Mouse (Mus musculus) G1E-ER4 (cell line): ENCODE results near the gene Pacrg. TPM values are rescaled to one million over a fixed set of nuclear protein-coding genes. Genes with fewer than 3 reads are reported as not detected.

Experiments used
- GATA1 ChIP-seq: IDR thresholded peaks from one replicate; pipeline ENCODE4 v1.8.0; 2012; ENCODE audit warnings: low read length, inconsistent platforms
- polyA plus RNA-seq: library from polyadenylated mRNA; stranded (reverse); fragments of >175 nt; gene quantifications from 2 replicates; pipeline ENCODE4 v1.2.3, GENCODE M21; 2012

The Pacrg gene
- polyA plus RNA-seq, 1 experiment = not detected

GRCm38 (mm10) chr17:10614696-10615095, 225.4 kb downstream of the Pacrg start:
- TF ChIP-seq GATA1 = no peak

GRCm38 (mm10) chr17:10611626-10612025, 228.5 kb downstream of the Pacrg start:
- TF ChIP-seq GATA1 = no peak

- TF ChIP-seq GATA1 = no peak
These were observed 232.0 kb downstream of the Pacrg start for GRCm38 (mm10) chr17:10608146-10608545.

DNA sequence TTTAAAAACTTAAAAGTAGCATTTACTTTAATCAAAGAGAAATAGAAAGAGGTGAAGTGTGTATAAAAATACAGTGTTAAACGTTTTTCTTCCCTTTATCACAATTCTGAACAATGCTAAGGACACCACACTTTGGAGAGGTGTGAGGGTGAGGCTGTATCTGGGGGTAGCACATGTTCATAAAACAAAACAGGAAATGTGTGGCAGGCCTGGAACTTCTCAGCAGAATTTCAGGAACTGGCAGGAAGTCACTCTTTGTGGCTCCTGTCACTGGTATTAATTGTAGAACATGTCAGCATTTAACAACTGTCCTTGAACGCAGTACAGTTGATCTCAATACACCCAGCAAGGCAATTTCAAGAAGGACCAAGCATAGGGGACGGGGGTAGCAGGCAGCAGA, 234.0 kb downstream of the Pacrg start:
- no peak for TF ChIP-seq GATA1

GRCm38 (mm10) chr17:10597741-10598140, 242.4 kb downstream of the Pacrg start:
- no peak for TF ChIP-seq GATA1

GRCm38 (mm10) chr17:10589604-10590003, 250.5 kb downstream of the Pacrg start:
- no peak for TF ChIP-seq GATA1

- no peak for TF ChIP-seq GATA1
These were observed 251.2 kb downstream of the Pacrg start for GRCm38 (mm10) chr17:10588922-10589400.

DNA sequence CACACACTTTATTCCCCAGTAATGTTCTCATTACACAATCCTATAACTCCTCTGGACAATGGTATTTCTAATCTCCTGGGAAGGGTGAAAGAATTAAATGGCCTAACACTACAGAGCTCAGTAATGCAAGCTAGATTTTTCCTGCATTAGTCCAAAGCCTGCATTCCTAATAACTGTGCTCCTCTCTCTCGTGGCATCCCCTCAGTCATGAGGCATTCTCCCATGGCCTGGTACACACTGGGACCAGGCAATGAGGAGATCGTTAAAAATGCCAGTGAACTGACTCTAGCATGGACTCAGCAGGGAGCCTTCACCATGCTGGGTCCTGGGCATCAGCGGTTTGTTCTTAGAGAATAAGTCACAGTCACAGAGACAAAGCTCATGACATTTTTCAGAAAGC, 256.8 kb downstream of the Pacrg start:
- no peak for TF ChIP-seq GATA1

DNA sequence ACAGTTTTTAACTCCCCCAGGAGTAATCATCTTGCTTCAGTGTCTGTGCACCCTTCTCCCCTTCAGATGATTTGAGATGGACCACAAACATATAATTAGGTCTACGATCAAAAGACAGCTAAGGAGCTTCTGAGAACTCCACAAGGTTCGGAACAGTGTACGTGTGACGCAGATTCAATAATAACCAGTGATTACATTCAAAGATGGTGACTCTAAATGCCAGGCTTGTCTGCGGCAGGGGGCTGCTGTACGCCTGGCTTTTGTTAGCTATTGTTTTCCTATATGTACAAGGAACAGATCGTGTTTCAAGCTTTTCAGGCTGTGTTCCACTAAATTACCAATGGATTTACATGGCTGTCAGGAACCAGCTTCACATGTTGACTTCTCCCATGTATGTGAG, 264.8 kb downstream of the Pacrg start:
- no peak for TF ChIP-seq GATA1

DNA sequence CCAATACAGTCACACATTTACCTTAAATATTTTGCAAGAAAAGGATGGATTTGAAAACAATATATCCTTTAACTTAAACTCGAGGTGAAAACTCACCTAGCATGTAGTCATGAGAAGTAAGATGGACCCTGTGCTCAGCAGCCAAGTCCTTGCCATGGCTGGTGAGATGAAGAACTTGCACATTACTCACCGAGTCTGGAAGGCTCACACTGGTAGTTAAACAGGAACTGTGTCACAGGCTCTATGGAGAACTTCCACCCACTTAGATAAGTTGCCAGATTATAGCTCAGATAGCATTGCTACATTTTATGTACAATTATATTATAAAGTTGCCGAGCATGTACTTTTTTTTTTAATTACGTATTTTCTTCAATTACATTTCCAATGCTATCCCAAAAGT, 267.7 kb downstream of the Pacrg start:
- TF ChIP-seq GATA1 = no peak

DNA sequence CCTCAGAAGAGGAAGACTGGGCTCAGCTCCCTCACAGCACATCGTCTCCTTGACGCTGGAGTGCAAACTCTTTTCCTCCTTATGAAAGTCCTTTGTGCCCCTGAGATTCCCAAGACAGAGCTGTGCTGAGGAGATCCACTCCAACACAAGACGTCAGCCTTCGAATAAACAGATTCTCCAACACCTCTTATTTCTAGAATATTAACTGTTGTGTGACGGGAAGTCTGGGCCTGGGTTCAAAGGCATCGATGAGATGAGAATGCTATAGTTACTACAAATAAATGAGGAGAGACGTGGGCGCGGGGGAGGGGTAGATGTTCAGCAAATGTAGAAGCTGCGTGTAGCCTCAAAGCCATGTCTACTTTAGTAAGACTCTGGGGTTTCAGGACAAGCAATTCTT, 270.8 kb downstream of the Pacrg start:
- TF ChIP-seq GATA1 = no peak

- no peak for TF ChIP-seq GATA1
These were observed 272.7 kb downstream of the Pacrg start for GRCm38 (mm10) chr17:10567411-10567810.

DNA sequence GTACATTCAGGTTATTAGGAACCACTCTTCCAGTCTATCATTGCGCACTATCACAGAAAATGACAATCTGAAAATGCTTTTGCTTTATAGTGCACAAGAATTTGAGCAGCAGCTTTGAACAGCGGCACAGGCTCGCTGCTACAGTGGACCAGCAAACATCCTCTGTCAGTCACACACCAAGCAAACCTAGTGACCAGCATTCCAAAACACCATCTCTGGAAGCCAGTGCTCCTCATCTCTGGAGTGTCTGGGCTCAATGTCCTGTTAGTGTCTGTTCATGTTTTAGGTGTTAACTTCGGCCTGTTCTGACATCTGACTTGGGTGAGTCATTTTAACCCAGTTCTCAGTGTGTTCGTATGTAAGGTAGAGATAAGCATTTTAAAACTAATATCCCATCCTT, 275.9 kb downstream of the Pacrg start:
- TF ChIP-seq GATA1 = no peak

DNA sequence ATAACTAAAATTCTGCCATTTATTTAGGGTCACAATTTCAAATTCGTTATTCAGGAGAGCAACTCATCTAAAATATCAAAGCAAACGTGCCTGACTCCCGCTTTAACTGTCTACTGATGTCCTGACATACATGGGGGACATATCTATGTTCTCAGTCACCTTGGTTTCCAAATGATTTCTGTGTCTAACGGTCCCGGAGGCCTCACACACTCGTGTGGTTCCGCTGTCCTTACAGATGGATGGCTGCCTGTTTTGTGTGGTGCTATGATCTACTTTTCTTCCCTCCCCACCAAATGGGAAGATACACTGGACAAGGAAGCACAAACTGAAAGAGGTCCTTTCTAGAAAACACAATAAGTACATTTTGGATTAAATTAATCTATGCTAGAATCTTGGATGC, 277.2 kb downstream of the Pacrg start:
- TF ChIP-seq GATA1 = no peak

- TF ChIP-seq GATA1 = no peak
These were observed 280.1 kb downstream of the Pacrg start for GRCm38 (mm10) chr17:10560053-10560452.

DNA sequence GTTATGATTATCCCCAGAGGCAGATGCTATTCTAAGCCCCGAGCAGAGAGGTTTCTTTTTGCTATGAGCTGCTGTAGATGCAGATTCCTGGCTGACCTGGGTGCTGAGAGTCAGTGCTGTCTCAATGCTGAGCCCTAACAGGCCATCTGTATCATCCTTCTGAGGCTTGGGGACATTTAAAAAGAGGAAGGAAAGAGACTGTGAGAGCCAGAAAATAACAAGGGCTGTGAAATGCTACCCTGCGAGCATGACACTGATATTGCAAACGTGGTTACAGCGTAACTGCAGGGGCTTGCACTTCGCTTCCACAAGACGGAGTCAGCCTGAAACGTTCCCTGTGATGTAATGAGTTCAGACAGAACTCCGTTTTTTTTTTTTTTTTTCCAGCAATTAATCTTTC, 281.4 kb downstream of the Pacrg start:
- TF ChIP-seq GATA1 = no peak

DNA sequence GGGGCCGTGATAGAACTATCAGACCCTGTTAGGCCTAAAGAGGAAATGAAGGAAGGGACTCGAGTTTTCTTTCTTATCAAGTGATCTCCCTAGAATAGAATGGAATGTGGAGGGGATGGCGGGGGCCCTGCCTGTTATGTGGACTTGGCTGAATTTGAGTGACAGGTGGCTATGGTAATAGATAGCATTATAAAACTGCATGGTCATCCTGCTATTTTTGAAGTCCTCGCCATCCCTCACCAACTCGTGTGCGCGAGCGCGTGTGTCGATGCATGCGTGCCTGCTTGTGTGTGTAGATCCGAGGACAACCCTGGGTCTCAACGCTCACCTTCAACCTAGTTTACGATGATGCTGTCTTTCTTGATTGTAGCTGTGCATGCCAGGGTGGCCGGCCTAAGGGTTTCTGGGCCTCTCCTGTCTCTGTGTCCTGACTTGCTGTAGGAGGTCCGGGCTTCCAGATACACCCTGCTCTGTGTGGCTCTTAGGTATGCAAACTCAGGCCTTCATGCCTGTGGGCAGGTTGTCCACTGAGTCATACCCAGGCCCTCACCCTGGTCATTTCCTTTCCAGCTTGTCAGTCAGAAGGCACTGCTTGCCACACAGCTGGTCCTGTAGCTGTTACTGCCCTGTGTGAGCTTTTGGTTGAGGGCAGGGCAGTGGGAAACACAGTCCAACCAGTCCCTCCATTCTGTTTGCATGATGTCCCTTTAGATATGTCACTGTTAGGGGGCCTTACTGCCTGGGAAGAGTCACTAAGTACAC, 287.6 kb downstream of the Pacrg start:
- TF ChIP-seq GATA1 = no peak

DNA sequence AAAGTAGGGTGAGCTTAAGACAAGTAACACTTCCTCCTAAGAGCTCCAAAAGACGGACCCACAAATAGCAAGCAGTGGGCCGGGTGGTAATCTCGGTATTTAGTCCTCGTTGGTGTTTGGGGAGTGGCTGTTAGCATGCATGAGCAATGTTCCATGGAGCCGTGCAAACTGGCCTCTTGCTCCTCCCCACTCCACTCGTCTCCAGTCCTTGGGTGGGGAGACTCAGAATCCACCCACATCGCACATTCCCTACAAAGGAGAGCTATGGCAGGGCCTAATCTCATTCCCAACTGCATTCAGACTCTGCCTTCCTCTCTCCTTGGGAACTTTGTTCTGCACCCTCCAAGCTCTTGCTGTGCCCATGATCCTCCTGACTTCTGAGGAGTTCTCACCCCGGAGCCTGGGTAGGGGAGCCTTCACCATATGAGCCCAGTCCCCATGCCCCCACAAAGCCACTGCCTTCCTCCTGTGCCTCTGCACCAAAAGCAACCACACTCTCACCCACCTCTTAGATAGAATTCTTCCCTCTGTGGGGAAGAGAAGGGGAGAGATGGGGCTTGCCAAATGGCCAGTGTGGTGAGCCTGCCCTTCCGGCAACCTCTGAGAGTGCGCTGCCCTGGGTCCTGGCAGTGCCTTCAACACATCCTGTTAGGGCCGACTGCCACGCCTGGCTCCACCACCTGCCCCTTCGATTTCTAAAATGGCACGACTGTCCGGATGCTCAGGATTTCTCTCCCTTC, 289.2 kb downstream of the Pacrg start:
- no peak for TF ChIP-seq GATA1
